Mouse (Mus musculus) gastrocnemius, postnatal 4 days (tissue): ENCODE results near the gene Grin2a. TPM values are rescaled to one million over a fixed set of nuclear protein-coding genes. Genes with fewer than 3 reads are reported as not detected.

Source experiments
- DNase-seq, 2 experiments: peaks; one replicate each; pipeline ENCODE4 v3.0.0; 2021 to 2022; ENCODE audit warnings: low spot score in 2 of 2, mixed read lengths in 2 of 2
- total RNA-seq, 2 experiments: library from RNA; stranded (reverse); gene quantifications; 2 replicates each; pipeline ENCODE4 v1.2.3; 2021

Grin2a gene
- total RNA-seq, 2 experiments from 2014 or later: 0.37 to 0.54 TPM

DNA sequence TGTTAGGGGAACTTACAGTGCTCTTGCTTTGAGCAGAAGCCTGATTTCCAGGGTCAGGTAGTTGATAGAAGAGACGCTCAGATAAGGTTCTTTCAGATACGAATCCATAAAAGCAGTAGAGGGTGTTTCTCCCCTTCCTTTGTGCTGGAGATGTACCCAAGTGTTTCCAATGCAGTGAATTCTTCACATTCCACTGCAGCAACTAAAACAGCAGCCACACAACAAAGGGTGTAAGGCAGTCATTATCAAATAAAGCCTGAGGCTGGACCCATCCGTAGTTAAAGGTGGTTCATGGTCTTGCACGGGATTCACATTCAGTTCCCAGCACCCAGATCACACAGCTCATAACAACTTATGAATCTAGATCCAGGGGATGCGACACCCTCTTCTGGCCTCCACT, 241.3 kb downstream of the Grin2a start:
- no peak for DNase-seq

DNA sequence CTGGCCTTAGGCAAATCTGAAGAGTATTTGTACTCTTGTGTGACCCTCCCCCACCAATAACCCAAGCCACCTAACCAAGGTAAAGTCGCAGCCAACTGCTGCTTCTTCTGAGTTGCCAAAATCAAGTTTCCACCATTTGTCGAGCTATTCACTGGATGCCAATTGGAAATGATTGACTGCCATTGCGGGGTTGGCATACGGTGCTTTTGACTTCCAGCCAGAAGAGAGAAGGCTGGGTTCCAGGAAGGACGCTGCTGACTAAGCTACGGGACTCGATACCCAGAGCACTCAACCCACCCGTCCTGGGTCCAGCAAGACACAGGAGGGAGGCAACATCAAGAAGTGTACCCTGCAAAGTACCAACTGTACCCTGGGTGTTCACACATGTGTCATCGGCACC, 242.3 kb downstream of the Grin2a start:
- no peak for DNase-seq

DNA sequence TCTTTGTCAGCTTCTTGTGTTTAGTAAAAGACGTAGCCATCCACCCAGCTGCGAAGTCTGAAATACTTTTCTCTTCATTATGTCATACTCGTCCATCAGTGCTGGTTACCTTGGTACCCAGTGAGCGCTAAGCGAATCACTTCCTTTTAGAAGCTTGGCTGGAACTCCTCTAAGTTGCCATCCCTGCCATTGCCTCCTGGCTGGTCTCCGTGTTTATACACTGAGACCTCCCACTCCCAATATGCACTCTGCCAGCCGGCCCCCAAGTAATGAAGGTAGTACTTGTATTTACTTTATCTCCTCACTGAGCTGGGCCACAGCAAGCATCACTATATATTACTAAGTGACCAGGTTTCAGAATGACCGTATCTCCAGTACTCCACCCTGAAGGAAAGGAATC, 242.8 kb downstream of the Grin2a start:
- no peak for DNase-seq

DNA sequence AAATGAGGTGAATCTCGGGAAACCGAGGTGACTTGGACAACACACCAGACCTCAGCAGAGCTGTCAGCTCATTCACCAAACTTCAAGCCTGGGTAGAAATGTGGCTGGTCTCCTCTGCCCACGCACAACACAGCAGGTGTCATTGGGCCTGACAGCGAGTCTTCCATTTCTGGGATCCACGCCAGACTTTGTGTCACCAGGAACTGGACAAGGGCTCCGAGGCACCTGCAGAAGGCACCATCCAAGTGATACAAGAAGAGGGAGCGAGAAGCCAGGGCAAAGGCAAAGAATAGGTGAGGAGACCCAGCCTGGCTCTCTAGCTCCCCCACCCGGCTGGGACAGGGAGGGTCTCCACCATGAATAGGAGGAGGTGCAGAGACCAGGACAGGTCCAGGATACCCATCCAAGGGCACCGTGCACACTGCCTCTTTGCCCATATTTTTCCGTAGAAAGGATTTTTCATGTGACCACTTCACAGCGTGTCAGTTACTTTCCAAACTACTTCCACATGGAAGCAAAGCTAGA, 244.3 kb downstream of the Grin2a start:
- DNase-seq: no peak

DNA sequence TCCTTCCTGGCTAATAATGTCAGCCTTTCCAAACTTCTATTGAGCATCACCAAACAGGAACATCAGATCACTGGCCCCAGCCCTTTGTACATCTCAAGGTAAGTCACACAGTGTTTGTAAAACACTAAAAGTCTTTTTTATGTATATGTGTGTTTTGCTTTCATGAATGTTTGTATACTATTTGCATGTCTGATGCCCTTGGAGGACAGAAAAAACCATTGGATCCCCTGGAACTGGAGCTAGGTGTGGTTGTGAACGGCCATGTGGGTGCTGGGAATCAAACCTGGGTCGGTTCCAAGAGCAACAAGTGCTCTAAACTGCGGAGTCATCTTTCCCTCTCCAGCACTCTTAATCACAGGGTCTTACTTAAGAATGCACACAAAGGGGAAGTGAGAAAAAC, 245.7 kb downstream of the Grin2a start:
- no peak for DNase-seq

DNA sequence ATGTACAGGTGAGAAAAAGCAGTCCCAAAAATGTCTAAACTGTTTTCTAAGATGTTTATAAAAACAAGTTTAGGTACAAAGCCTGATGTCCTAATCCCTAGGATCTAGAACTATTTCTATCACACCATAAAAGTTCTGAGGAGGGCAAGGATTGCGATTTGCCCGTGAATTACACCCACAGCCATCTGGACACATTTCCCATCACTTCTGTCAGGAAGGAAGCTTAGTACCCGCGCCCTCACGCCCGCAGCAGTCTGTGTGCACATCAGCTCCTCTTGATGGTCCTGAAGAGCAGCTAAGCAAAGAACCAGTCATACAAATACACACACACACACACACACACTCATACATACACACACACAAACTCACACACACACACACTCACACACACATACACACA, 252.9 kb downstream of the Grin2a start:
- no peak for DNase-seq

DNA sequence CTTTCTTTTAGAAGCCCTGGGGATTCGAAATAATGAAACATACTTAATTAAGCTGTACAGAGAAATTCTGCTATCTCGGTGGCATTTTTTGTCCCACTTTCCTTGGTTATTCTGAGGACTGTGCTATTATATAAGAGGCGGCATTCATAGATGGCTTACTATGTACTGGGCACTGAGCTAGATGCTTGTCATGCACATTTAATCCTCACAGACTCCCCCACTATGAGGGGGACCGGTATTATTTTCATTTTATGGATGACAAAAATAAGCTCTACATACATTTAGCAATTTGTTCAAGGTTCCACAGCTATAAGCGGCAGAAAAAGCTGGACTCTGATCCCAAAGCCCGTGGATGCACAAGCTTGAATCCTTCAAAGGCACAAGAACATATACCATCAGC, 256.7 kb downstream of the Grin2a start:
- DNase-seq: no peak

DNA sequence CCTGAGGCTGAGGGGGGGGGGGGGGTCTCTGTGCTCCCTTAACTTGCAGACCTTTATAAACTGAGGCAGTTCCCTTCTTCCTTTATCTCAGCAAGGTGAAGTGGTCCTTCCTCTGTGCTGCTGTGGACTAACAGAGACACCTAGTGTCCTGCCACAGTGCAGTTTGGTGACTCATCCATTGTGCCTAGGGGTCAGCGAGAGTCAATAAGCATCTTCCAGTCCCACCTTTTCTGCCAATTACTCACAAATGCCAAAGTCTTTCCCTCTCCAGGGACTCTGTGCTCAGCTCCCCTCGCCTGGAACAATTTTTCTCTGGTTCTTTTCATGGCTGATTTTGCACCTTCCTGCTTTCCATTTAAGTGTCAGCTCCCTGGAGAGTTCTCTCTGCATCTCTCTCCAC, 258.2 kb downstream of the Grin2a start:
- no peak for DNase-seq

DNA sequence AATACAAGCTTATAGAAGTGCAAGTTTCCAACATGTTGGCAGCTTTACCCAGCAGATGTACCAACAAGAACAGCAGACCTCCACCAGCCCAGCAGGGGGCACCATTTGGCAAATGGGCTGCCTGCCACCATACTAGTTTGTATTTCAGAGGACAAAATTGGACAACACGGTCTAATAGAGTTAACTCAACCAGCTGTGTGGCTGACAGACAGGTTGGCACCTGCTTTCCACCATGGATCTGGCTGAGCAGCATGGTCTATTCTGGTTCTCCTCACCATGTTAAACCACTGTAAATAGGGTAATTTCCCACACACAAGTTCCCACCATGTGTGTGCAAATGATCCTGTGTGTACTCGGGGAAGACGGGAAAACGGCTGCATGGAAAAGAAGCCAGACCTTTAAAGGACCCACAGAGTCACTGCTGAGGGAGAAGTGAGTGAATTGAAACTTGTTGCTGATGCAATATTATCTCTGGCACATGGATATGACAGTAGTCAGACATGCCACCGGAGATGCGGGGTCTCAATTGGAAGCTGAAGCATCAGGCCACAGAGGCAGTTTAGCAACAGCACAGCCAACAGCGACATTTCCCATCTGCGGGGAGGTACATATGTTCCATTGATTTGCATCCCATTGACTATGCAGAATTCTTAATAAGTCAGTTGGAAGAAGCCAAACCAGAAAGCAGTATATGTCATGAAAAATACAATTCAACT, 259.8 kb downstream of the Grin2a start:
- DNase-seq: no peak

DNA sequence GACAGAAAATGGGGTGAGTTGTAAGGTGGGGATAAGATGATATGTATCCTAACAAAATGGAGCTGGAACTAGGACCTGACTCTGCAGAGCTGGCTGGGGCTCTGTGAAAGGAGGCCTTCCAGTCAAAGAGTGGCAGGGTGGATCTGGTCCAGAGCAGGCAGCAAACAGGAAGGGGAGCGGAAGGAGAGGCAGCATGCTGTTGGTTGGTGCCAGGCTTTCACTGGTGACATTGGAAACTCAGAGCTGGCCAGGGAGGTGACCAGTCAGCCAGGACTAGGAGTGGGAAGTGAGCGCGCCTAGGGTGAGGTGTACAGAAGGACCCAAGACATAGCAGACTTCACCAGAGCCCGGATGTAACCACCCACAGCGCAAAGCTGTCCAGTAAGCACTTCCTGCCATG, 267.8 kb downstream of the Grin2a start:
- DNase-seq: no peak

DNA sequence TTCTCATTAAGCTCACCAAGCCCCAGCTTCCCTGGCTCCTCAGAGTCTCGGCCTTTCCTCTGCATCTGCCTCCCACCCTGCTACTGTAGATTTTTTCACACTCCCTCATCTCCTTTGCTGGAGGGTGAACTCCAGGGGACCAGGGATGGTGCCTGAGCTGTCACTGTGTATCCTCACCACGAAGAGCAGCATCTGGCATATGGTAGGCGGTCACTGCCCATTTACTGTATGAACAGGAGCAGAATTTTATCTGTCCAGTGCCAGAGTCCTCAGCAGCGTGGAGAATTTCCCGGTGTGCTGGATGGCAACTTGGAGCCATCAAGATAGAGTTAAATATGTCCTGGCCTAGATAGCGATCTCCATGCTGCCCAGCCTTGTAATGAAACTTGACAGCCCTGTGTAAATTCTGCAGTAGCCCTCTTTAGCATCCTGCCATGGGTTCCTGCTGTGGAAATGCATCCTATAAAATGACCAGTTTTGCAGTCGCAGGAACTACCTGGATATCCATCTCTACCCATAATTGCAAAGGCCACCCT, 269.7 kb downstream of the Grin2a start:
- no peak for DNase-seq

DNA sequence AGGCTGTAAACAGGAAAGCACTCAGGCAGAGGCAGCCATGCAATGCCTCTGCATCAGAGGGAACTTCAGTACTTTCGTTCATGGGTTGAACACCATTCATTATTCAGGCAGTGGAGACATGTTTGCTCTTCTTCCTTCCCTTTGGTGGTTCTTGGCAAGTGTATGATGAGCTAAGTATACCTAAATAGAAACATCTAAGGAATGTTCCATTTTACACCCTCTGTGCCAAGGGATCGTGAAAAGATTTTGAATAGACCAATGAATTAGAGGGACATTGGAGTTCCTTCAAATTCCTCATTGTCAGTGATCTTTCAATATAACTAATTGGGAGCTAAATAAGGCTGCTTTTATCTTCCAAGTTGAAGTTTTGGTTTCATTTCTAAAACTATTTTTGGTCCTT, 284.0 kb downstream of the Grin2a start:
- DNase-seq: no peak

DNA sequence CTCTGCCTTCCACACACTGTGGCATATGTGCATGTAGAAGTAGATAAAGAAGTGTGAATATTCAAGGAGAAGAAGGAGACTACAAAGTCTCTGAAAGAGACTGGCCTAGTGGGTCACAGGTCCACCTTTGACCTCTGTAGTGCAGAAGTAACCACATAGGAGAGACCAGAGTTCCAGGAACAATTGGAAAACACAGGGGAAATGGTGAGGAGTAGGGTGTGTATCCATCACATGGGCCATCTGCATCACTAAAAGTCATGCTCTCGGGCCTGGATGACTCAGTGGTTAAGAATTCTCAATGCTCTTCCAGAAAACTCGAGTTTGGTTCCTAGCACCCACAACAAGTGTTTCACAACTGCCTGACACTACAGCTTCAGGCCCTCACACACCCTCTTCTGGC, 285.4 kb downstream of the Grin2a start:
- DNase-seq: no peak

DNA sequence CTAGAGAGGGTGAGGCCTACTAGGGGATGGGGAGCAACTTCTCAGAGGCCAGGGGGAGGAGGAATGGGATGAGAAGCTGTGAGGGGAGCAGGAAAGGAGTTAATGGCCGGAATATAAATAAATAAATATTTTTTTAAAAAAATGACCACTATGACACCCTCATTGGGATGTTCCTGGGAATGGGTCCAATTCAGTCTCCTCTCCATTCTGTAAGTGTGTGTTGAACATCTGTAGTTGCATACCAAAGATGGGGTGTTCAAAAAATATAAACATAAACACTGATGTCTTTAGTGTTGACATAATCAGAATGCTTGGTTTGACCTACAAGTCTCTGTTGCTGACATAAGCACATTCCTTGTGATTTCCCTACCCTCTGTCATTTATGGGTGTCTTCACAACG, 298.2 kb downstream of the Grin2a start:
- no peak for DNase-seq

DNA sequence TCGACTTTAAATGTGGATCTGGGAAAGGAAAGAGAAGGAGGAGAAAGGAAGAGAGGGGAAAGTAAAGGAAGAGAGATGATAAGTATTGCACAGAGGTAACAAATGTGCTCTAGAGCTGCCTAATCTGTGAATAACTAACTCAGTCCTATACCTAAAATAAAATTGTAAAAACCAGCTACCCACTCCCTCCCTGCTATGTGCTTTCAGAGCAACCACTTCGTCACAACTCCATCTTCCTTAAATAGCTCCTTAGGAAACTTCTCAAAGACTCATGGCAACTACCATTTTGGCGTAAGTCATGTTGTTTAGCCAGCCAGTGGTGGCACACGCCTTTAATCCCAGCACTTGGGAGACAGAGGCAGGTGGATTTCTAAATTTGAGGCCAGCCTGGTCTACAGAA, 301.3 kb downstream of the Grin2a start:
- no peak for DNase-seq

DNA sequence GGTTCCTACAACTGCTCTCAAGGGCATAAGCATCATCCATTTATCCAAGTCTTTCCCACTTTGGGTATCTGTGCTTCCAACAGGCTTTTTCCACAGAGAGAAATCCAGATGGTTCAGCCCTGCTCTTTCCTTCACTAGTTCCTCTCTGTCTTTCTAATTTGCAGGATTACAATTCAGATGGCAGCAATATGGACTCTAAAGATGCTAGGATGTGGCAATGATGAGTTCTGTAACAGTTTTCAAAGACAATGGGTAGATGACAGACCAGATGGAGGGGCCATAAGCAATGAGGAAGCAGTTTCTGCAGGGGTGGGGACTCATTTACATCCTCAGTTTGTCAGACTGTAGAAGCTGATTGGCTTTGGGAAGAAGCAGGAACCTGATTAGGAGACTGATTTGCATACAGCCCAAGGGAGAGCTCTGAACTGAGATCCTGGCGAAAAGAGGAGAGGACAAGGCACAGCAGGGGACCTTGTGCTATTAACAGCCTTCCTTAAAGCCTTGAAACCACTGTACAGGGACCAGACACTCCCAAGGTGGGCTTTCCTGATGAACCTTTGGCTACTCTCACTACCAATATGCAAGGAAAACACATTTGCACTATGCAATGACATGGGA, 306.7 kb downstream of the Grin2a start:
- DNase-seq: no peak

DNA sequence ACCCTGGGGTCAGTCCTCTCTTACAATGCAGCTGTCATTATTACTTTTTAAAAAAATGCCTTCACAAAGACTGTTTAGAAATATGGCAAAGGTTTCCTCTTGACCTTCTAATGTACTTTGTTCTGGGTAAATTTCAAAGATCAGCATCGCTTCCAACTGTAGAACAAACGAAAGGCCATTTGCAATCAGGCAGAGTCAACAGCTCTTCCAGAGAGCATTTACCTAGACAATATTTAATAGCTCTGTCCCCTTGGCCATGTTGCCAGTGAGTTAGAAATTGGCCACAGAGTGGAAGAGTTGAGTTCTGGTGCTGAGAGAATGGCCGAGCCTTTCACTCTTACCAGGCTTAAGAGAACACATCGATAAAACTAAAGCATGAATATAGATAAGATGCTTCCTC, 314.8 kb downstream of the Grin2a start:
- DNase-seq: no peak

DNA sequence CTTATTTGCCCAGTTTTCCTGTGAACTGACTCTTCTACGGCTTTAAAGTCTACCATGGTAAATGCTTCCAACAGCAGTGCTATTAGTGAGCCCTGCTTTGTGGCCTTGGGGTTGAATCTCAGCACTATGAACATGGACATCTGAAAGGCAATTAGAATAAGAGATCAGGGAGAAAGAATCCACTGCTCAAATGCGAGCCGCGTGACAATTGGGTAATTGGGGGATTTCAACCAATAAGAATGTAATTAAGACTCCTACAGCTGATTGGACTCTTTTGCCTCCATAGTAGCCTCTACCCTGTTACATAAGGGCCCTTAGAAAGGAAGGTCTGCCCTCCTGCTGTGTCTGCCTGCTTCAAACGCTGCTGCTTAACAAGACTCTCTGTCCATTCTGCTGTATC, 315.4 kb downstream of the Grin2a start:
- DNase-seq: no peak

DNA sequence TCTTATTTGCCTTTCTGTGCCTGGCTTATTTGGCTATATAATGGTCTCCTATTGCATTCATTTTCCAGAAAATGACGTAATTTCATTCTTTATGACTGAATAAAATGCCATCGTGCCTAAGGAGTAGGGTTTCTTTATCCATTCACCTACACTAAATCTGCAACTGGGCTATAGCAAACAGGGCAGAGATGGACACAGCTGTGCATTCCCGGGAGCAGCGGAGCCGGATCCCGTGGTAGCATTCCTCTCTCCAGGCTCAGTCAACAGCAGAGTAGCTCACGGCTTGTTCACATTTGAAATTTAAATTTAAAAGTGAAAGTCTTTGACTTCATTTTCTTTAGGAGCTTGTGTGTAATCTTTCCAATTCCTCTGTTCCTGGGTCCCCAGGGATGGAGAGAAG, 316.6 kb downstream of the Grin2a start:
- no peak for DNase-seq

DNA sequence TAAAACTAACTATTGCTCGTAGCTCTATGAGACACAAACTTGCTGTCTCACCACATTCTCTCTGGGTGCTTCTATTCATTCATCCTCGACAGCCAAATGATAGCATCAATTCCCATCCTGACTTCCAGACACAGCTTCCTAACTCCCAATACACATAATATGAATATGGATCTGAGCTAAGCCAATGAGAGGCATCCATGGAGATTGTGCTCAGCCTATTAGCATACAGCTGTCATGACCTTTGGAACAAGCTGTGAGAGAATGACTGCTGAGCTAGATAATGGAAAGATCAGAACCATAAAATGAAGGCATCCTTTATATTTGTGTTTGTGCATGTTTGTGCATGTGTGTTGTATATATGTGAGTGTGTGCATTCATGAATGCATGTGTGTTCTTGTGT, 323.0 kb downstream of the Grin2a start:
- DNase-seq: no peak

DNA sequence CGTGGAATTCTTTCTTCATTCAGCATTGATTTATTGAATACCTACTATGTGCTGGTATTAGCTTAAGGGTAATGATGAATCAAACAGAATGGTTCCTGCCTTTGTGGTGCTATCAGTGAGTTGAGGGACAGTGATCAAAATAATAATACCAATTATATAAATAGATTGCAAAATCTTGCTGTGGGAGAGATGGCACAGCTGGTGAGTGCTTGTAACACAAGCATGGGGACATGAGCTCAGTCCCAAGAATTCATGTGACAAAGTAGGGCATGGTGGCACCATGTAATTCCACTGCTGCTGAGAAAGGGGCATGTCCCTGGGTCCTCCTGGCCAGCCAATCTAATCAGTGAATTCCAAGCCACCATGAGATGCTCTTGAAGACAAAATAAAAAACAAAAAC, 324.1 kb downstream of the Grin2a start:
- DNase-seq: no peak

DNA sequence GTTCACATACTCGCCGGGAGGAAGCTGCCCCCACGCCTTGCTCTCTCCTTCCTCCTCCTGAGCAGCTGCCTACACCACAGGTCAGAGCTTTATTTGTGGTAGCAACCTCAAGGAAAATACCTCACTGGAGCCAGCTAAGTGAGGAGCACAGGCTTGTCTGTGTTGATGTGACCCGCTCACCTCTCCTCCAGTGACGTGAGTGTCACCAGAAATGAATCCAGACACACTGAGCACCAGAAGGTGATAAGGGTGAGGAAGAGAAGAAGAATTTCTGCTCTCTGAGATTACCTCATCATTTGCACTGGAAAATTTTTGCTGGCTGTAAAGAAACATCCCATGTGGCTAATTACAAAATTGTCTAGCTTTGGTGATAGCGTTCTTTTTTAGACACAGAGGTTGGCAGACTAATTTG, 324.6 kb downstream of the Grin2a start:
- DNase-seq: no peak

DNA sequence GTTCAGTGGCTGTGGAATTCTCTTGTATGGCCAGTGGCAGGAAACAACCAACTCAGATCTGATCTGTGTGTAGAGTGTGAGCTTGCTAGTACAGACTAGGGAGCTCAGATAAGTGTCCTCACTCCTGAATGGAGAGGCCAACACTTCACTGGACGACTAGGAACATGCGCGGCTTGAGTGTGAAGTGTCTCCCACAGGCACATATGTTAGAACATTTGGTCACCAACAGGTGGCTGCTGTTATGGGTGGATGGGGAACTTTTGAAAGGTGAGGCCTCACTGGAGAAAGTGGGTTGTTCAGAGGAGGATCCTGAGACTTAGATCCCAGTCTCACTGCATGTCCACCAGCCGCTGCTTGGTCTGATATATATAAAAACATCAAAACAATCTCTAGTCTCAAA, 329.5 kb downstream of the Grin2a start:
- DNase-seq: no peak
